In the genomic region with DNA sequence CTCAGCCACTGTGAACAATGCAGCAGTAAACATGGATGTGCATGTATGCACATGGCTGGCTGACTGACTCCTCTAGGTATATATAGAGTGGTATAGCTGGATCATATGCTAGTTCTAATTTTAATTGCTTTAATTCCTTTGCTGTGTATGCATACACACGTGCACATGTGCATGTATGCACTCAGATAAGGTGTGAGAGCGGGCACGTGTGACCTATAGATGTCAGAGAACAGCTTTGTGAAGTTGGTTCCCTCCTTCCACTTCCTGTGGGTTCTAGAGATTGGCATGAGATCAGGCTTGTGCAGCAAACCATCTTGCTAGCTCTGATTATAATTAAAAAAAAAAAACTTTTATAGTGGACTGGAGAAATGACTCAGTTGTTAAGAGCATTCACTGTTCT, we compare ENCODE assay signal across 23 mouse cellular contexts. TPM values are rescaled to one million over a fixed set of nuclear protein-coding genes. Genes with fewer than 3 reads are reported as not detected.
DNase-seq lines count a peak whose midpoint lies in the region; ATAC-seq and TF ChIP-seq lines count a peak whose summit lies in the region.
"Had no signal": no experiment of that assay in that cellular context is flagged by ENCODE, and none has a peak within 500 bp of the region (broad histone marks: within the 10 kb centered on the region; RNA-seq: fewer than 3 reads in every experiment).

No protein-coding gene starts in this region.

- H3K9ac ChIP-seq in MEL (ENCODE audit: control insufficient read depth, low read depth, low read length, poor library complexity, severe bottlenecking) = no peak overlapping the region
- H3K9ac ChIP-seq in intestine, embryonic 16.5 days (ENCODE audit: low read depth, low read length) = no peak overlapping the region

- no peaks in the 10 kb centered on the region for H3K36me3 ChIP-seq in MEL (ENCODE audit: control insufficient read depth in 1 of 2, insufficient read depth in 2 of 2, low read length in 2 of 2)
- no peaks in the 10 kb centered on the region for H3K36me3 ChIP-seq in intestine, embryonic 16.5 days (ENCODE audit: control insufficient read depth, insufficient read depth, low read length)
- H3K36me3 ChIP-seq: G1E had no signal

- 74% methylated on average over 3 of the region's 3 CpGs for WGBS in intestine, embryonic 16.5 days

- peak; percentile 12; the same call in 1 of the 2 replicates for ATAC-seq in megakaryocyte progenitor cell, adult 5-6 weeks (replicated peaks; ENCODE audit: poor library complexity)
- peak; percentile 51; the same call in 1 of the 2 replicates for ATAC-seq in megakaryocyte-erythroid progenitor cell, adult 5-6 weeks (replicated peaks; ENCODE audit: low FRiP score, low TSS enrichment, poor library complexity, severe bottlenecking)
- ATAC-seq in intestine, embryonic 16.5 days = no peak
- ATAC-seq: activated CD4-positive, CD25-positive, alpha-beta regulatory T cell, adult 4 months; CD4-positive, CD25-positive, alpha-beta regulatory T cell, adult 4 months; Patski had no signal

- no peak for TF ChIP-seq POLR2A in MEL (IDR thresholded peaks at IDR 0.05; ENCODE audit: control insufficient read depth in 1 of 2, insufficient read depth in 1 of 2, low read depth in 1 of 2, low read length in 2 of 2, poor library complexity in 1 of 2)

- DNase-seq in MEL (ENCODE audit: low read depth, low spot score) = peak; percentile 42
- no peak for DNase-seq in layer of hippocampus, postnatal 10 days (ENCODE audit: low spot score in 2 of 2)
- no peak for DNase-seq in neural tube, embryonic 10.5 days (ENCODE audit: extremely low spot score, low spot score)
- DNase-seq: adrenal gland, adult 2 months; adrenal gland, adult 8-10 months; adrenal gland, postnatal 10 days; adrenal gland, postnatal 14 days; adrenal gland, postnatal 25 days; adrenal gland, postnatal 36 days; B cell, adult 2 months; cerebellum, adult 11 months; cerebellum, adult 11-12 months; cerebellum, adult 18-20 months; cerebellum, adult 2 months had no signal

- no peak overlapping the region for H3K4me2 ChIP-seq in intestine, embryonic 16.5 days (ENCODE audit: low read depth, low read length)

- no peak for TF ChIP-seq RAD21 in MEL (IDR thresholded peaks at IDR 0.05; ENCODE audit: low read depth, low read length)

- no peak; a peak in 1 of 4 replicates for TF ChIP-seq EP300 in MEL (IDR thresholded peaks at IDR 0.05; ENCODE audit: low read depth in 1 of 2, low read length in 2 of 2)

- no peaks in the 10 kb centered on the region for H3K9me3 ChIP-seq in MEL (replicated peaks; ENCODE audit: insufficient read depth, low read length)
- H3K9me3 ChIP-seq in intestine, embryonic 16.5 days (ENCODE audit: control insufficient read depth, low read length) = no peaks in the 10 kb centered on the region
- H3K9me3 ChIP-seq: G1E had no signal

- no peak overlapping the region for H3K27ac ChIP-seq in MEL (ENCODE audit: control insufficient read depth, low read depth, low read length)
- no peak overlapping the region for H3K27ac ChIP-seq in intestine, embryonic 16.5 days (ENCODE audit: low read length)

- H3K4me3 ChIP-seq in MEL (ENCODE audit: control insufficient read depth in 1 of 2, insufficient read depth in 1 of 2, low read depth in 2 of 2, low read length in 2 of 2) = no peak overlapping the region
- no peak overlapping the region for H3K4me3 ChIP-seq in intestine, embryonic 16.5 days (ENCODE audit: low read length)

- H3K27me3 ChIP-seq in MEL (ENCODE audit: control insufficient read depth in 1 of 2, insufficient read depth in 2 of 2, low read length in 2 of 2) = no peaks in the 10 kb centered on the region
- H3K27me3 ChIP-seq in intestine, embryonic 16.5 days (replicated peaks; ENCODE audit: control insufficient read depth, insufficient read depth, low read length) = no peaks in the 10 kb centered on the region
- H3K27me3 ChIP-seq: CH12.LX, Patski had no signal

- no peak for TF ChIP-seq CTCF in MEL (IDR thresholded peaks at IDR 0.05 in 2 of 3, conservative IDR thresholded peaks at IDR 0.05 in 1 of 3; ENCODE audit: control insufficient read depth in 1 of 3, insufficient read depth in 1 of 3, low read depth in 2 of 3, low read length in 3 of 3, poor library complexity in 1 of 3, severe bottlenecking in 1 of 3)

- no peaks in the 10 kb centered on the region for H3K79me2 ChIP-seq in MEL (ENCODE audit: control insufficient read depth, insufficient read depth, low read length, poor library complexity)

- 0 out of 4 replicates have a peak, but pooled peaks cover 0 to 9% of the 10 kb centered on the region in 2 experiments for H3K4me1 ChIP-seq in MEL (ENCODE audit: control insufficient read depth in 1 of 2, insufficient read depth in 2 of 2, low read length in 2 of 2)
- no peaks in the 10 kb centered on the region for H3K4me1 ChIP-seq in intestine, embryonic 16.5 days (ENCODE audit: control insufficient read depth, insufficient read depth, low read length)

TF ChIP-seq in MEL, 35 proteins besides CTCF, POLR2A, EP300 and RAD21 (continues in another document):
- TF ChIP-seq GATA1 (IDR thresholded peaks at IDR 0.05; ENCODE audit: low read depth, low read length) (peak; percentile 11; the same call in 1 of the 2 replicates), POLR2AphosphoS5 (IDR thresholded peaks at IDR 0.05; ENCODE audit: borderline replicate concordance, low read depth, low read length) (no peak), CHD2 (IDR thresholded peaks at IDR 0.05; ENCODE audit: low read length) (no peak), MYC (IDR thresholded peaks at IDR 0.05; ENCODE audit: low read depth, low read length) (0 out of 2 replicates have a peak, but pooled peaks have one; percentile 12), BHLHE40 (IDR thresholded peaks at IDR 0.05; ENCODE audit: borderline replicate concordance, low read depth, low read length) (peak; percentile 93), MXI1 (IDR thresholded peaks at IDR 0.05; ENCODE audit: low read depth, low read length) (peak; percentile 28; the same call in 1 of the 2 replicates), MAX (IDR thresholded peaks at IDR 0.05; ENCODE audit: low read length) (0 out of 2 replicates have a peak, but pooled peaks have one; percentile 31)

RNA-seq across cellular contexts. Expression of a gene that starts 2.7 kb away (rescaled TPM):
- 0.23 and 0.33 TPM in 2 replicates for total RNA-seq in MEL (2012; rRNA removed)
- polyA plus RNA-seq in MEL (2012; ENCODE audit: insufficient read depth in 1 of 2, insufficient read length in 2 of 2, low read depth in 1 of 2, low replicate concordance in 2 of 2, missing spikeins in 1 of 2) = 1 to 10 TPM in 1 of 2 experiments, not detected in 1; 1.1 TPM
- 0.56 TPM in 1 of 2 replicates, not detected in the other for total RNA-seq in megakaryocyte progenitor cell, adult 5-6 weeks (2015)
- total RNA-seq in megakaryocyte progenitor cell, adult 5-6 weeks (2017) = not detected in 2 replicates
- total RNA-seq in megakaryocyte-erythroid progenitor cell, adult 5-6 weeks (2014; fragmentation: Nextera tagmentation) = not detected in 2 replicates
- total RNA-seq in megakaryocyte-erythroid progenitor cell, adult 5-6 weeks (2017) = not detected in 2 replicates
- not detected in 2 replicates for polyA plus RNA-seq in intestine, embryonic 16.5 days (2015; fragmentation: Nextera tagmentation; extraction: Ambion mirVana)
- total RNA-seq in layer of hippocampus, postnatal 10 days (2021) = 1 to 10 TPM; 1.1 TPM
- total RNA-seq: CH12.LX, G1E had no signal
- polyA plus RNA-seq: activated CD4-positive, CD25-positive, alpha-beta regulatory T cell, adult 4 months; C2C12; CD4-positive, CD25-positive, alpha-beta regulatory T cell, adult 4 months; G1E had no signal

RNA-seq across cellular contexts. Expression of a gene that starts 12.7 kb away (rescaled TPM):
- total RNA-seq in MEL (2012; rRNA removed) = not detected in 2 replicates
- not detected for polyA plus RNA-seq in MEL (2012; ENCODE audit: insufficient read depth in 1 of 2, insufficient read length in 2 of 2, low read depth in 1 of 2, low replicate concordance in 2 of 2, missing spikeins in 1 of 2)
- total RNA-seq in megakaryocyte progenitor cell, adult 5-6 weeks (2015) = 21.5 and 30.3 TPM in 2 replicates
- 16.0 TPM in 2 replicates for total RNA-seq in megakaryocyte progenitor cell, adult 5-6 weeks (2017)
- 2.7 TPM in 1 of 2 replicates, not detected in the other for total RNA-seq in megakaryocyte-erythroid progenitor cell, adult 5-6 weeks (2014; fragmentation: Nextera tagmentation)
- total RNA-seq in megakaryocyte-erythroid progenitor cell, adult 5-6 weeks (2017) = not detected in 2 replicates
- polyA plus RNA-seq in intestine, embryonic 16.5 days (2015; fragmentation: Nextera tagmentation; extraction: Ambion mirVana) = 0.29 and 0.62 TPM in 2 replicates
- under 1 TPM; 0.38 to 0.39 TPM for total RNA-seq in layer of hippocampus, postnatal 10 days (2021)
- polyA plus RNA-seq: adrenal gland, adult 2 months; C2C12; CD4-positive, CD25-positive, alpha-beta regulatory T cell, adult 4 months; G1E; Patski had no signal

RNA-seq across cellular contexts. Expression of a gene that starts 19.3 kb away (rescaled TPM):
- total RNA-seq in MEL (2012; rRNA removed) = 0.59 TPM in 1 of 2 replicates, not detected in the other
- under 1 TPM in 1 of 2 experiments, not detected in 1; 0.84 TPM for polyA plus RNA-seq in MEL (2012; ENCODE audit: insufficient read depth in 1 of 2, insufficient read length in 2 of 2, low read depth in 1 of 2, low replicate concordance in 2 of 2, missing spikeins in 1 of 2)
- 22.6 and 25.4 TPM in 2 replicates for total RNA-seq in megakaryocyte progenitor cell, adult 5-6 weeks (2015)
- total RNA-seq in megakaryocyte progenitor cell, adult 5-6 weeks (2017) = 10.5 and 15.2 TPM in 2 replicates
- 4.7 TPM in 1 of 2 replicates, not detected in the other for total RNA-seq in megakaryocyte-erythroid progenitor cell, adult 5-6 weeks (2014; fragmentation: Nextera tagmentation)
- total RNA-seq in megakaryocyte-erythroid progenitor cell, adult 5-6 weeks (2017) = 19.2 TPM in 1 of 2 replicates, not detected in the other
- 7.3 and 8.3 TPM in 2 replicates for polyA plus RNA-seq in intestine, embryonic 16.5 days (2015; fragmentation: Nextera tagmentation; extraction: Ambion mirVana)
- total RNA-seq in layer of hippocampus, postnatal 10 days (2021) = 10 to 100 TPM; 23.0 to 24.6 TPM
- total RNA-seq: CH12.LX, G1E had no signal
- polyA plus RNA-seq: activated CD4-positive, CD25-positive, alpha-beta regulatory T cell, adult 4 months; CD4-positive, CD25-positive, alpha-beta regulatory T cell, adult 4 months; G1E had no signal

RNA-seq across cellular contexts. Expression of a gene that starts 22.1 kb away (rescaled TPM):
- total RNA-seq in MEL (2012; rRNA removed) = 81.1 and 82.1 TPM in 2 replicates
- 100 to 1,000 TPM; 117 to 186 TPM for polyA plus RNA-seq in MEL (2012; ENCODE audit: insufficient read depth in 1 of 2, insufficient read length in 2 of 2, low read depth in 1 of 2, low replicate concordance in 2 of 2, missing spikeins in 1 of 2)
- total RNA-seq in megakaryocyte progenitor cell, adult 5-6 weeks (2015) = 113 and 143 TPM in 2 replicates
- 93.7 and 166 TPM in 2 replicates for total RNA-seq in megakaryocyte progenitor cell, adult 5-6 weeks (2017)
- total RNA-seq in megakaryocyte-erythroid progenitor cell, adult 5-6 weeks (2014; fragmentation: Nextera tagmentation) = 141 and 196 TPM in 2 replicates
- total RNA-seq in megakaryocyte-erythroid progenitor cell, adult 5-6 weeks (2017) = 49.2 and 49.8 TPM in 2 replicates
- 161 and 169 TPM in 2 replicates for polyA plus RNA-seq in intestine, embryonic 16.5 days (2015; fragmentation: Nextera tagmentation; extraction: Ambion mirVana)
- 10 to 100 TPM; 50.2 to 61.8 TPM for total RNA-seq in layer of hippocampus, postnatal 10 days (2021)

RNA-seq across cellular contexts. Expression of a gene that starts 23.3 kb away (rescaled TPM):
- total RNA-seq in MEL (2012; rRNA removed) = 41.9 and 48.6 TPM in 2 replicates
- 10 to 100 TPM in 1 of 2 experiments, not detected in 1; 43.0 TPM for polyA plus RNA-seq in MEL (2012; ENCODE audit: insufficient read depth in 1 of 2, insufficient read length in 2 of 2, low read depth in 1 of 2, low replicate concordance in 2 of 2, missing spikeins in 1 of 2)
- 19.6 and 22.8 TPM in 2 replicates for total RNA-seq in megakaryocyte progenitor cell, adult 5-6 weeks (2015)
- 37.7 and 38.5 TPM in 2 replicates for total RNA-seq in megakaryocyte progenitor cell, adult 5-6 weeks (2017)
- 14.3 and 16.1 TPM in 2 replicates for total RNA-seq in megakaryocyte-erythroid progenitor cell, adult 5-6 weeks (2014; fragmentation: Nextera tagmentation)
- 22.2 and 31.3 TPM in 2 replicates for total RNA-seq in megakaryocyte-erythroid progenitor cell, adult 5-6 weeks (2017)
- 35.0 and 38.8 TPM in 2 replicates for polyA plus RNA-seq in intestine, embryonic 16.5 days (2015; fragmentation: Nextera tagmentation; extraction: Ambion mirVana)
- 10 to 100 TPM; 31.5 to 34.4 TPM for total RNA-seq in layer of hippocampus, postnatal 10 days (2021)

Comparison
In these comparisons a context has a peak if more than half of its experiments do, and no peak if none do; other contexts are left out.
1. RNA of a gene that starts 12.7 kb away (total RNA-seq): 16.0 to 30.3 TPM in megakaryocyte progenitor cell, adult 5-6 weeks; 0.38 to 0.39 TPM in layer of hippocampus, postnatal 10 days, not detected in MEL and 2.7 TPM in megakaryocyte-erythroid progenitor cell, adult 5-6 weeks; every median in the first group is over 4 times any median in the second.